Mouse (Mus musculus) urinary bladder, adult 2 months (tissue): ENCODE data around the gene Cacng3. TPM values are rescaled to one million over a fixed set of nuclear protein-coding genes. Genes with fewer than 3 reads are reported as not detected.
A peak's percentile ranks its signal among the peaks of the same experiment; 100 is the strongest.

ENCODE experiments used
- DNase-seq: peaks from one replicate; pipeline ENCODE4 v3.0.0; 2022; ENCODE audit warnings: low spot score
- polyA plus RNA-seq: library from polyadenylated mRNA; depleted of rRNA; stranded (reverse); fragments of >200 nt; gene quantifications from 2 replicates; pipeline ENCODE4 v1.2.3, GENCODE M21; 2012; rRNA removed

Gene Cacng3
- polyA plus RNA-seq = 0.01 and 0.03 TPM in 2 replicates

DNA sequence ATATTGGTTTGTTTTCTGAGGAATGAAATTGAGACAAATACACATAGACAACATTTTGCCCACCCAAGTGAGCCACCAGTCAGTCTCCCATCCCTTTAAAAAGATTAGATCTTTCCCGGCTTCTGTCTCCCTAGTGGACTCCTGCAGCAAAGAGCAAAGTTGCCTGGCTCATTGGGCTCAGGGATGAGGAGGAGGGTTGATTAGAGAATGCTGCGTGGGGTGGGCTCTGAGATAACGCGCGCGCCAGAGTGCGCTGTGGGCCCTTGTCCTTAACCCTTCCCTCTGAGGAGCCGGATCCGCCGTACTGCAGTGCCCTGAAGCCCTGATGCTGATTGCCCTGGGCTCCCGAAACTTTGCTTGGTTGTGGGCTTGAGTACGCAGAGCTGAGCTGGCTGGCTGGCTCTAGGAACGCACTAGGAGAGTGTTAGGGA lies at the start of gene Cacng3:
TSS of gene Cacng3 (plus strand) at position 51 of the 431 bp plus-strand sequence.
- DNase-seq = no peak

- DNase-seq = no peak
Measured at GRCm38 (mm10) chr7:122622125-122622774, 48.0 kb upstream of the Cacng3 start.

- no peak for DNase-seq
Measured at GRCm38 (mm10) chr7:122623753-122624152, 46.5 kb upstream of the Cacng3 start.

DNA sequence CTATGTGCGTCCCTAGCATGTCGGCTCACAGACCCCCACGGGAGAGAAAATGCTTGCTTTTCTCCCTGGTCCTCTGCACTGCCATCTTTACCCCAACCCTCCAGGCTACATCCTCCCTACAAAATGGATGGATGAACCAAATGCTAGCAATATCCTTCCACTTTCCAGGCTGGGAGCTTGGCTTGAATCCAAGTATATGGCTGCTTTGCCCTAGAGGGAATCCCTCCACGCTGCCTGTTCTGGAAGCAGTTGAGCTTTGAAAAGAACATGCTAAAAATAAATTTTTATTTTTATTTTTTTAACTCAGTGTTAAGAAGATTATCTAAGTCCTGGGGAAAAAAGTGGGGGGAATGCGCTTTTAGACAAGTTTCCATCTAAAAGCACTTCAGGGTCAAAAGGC lies 42.2 kb upstream of the Cacng3 start:
- DNase-seq = no peak

GRCm38 (mm10) chr7:122630386-122630785 lies 39.9 kb upstream of the Cacng3 start:
- no peak for DNase-seq

DNA sequence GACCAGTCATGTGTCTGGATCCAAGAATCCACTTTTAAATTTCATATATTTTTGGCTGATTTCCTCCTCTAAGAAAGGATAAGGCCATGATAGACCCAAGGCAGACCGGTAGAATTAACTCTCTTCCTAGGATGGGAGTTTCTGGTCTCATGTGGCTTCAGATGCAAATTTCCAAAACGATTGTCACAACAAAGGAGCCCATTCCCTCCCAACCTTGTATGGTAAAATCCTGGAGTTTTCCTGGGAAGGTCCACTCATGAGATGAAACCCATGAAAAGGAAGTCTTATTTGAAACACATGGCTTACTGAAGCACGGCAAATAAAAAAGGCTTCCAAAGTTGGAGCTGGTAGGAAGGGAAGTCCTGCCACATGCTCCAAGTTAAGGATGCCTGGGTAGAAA lies 39.1 kb upstream of the Cacng3 start:
- DNase-seq = no peak

DNA sequence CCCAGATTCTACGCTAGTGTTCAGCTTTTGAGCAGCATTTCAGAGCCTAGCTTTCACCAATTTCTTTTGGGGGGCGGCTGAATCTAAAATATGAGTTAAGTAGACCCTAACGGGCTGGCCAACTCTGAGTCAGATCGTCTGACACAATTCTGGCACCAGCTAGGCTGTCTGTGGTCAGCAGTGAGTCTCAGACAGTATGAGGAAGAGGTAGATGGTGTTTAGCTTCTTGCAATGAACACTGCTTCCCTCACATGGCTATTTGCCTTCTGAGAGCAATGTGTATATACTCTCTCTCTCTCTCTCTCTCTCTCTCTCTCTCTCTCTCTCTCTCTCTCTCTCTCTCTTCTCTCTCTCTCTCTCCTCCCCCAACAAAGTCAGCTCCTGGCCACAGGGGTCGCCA lies 37.3 kb upstream of the Cacng3 start:
- no peak for DNase-seq

DNA sequence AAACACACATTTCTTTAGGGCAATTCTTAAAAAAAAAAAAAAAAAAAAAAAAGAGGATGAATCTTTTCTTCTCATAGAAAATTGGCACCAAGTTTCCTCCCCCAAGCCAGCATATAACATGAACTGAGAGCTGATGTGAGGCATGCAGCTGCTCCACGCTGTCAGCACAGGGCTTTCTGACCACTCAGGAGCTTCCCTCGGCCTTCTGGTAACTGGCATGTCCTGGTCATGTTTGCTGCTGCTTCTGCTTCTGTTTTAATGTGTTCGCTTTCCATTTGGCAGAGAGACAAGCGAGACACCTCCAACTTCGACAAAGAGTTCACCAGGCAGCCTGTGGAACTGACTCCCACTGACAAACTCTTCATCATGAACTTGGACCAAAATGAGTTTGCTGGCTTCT lies 36.8 kb upstream of the Cacng3 start:
- no peak for DNase-seq

- DNase-seq = no peak
Measured at GRCm38 (mm10) chr7:122643676-122644075, 26.6 kb upstream of the Cacng3 start.

DNA sequence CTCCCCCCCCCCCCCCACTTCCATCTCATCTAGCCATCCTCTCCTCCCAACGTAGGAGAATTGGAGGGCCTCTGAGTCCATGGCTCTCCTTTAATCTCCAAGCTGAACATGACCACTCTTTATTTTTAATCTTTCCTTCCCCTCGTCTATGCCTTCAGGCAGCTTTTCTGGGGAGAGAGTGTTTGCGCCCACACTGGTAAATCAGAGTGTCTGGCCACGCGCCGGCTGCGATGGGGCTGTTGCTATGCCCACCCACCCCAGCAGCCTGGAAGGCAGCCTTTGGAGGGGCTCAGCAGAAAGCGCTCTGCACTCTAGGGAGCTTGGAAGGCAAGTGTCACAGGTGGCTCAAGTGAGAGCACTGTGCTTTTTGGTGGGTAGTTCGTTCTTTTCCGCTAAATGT lies 21.0 kb upstream of the Cacng3 start:
- DNase-seq = no peak

GRCm38 (mm10) chr7:122652523-122652922 lies 17.8 kb upstream of the Cacng3 start:
- no peak for DNase-seq

GRCm38 (mm10) chr7:122656671-122657070 lies 13.6 kb upstream of the Cacng3 start:
- DNase-seq = no peak

- DNase-seq = no peak
Measured at GRCm38 (mm10) chr7:122657423-122658126, 12.7 kb upstream of the Cacng3 start.

DNA sequence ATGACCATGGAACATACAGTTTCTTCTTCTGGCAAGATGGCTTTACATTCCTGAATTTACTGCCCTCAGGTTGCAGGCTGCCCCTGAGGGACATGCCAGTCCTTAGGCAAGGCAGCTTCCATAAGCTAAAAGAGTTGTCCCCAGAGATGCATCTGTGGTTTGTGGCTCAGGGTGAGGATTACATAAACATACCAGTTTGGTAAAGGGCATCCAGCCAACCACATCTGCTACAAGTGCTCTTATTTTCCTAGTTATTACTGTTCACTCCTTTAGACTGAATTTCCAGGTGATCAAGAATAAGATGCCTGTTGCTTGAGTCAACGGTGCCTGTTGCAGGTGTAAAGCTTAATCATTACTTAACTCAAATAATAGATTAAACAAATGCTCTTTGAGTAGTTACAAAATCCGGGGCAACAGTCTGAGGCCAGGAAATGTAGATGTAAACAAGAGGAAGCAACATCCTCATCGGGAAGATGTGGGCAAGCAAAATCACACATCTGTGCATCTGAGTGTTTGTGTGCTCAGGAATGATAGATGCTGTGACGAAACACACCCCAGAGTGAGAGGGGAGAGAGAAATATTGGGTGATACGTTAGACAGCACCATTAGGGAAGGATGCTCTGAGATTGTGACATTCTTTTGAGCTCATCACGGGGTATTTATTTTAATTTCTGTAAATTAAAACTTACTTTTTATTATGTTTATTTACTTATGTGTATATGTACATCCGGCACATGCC lies 4.8 kb upstream of the Cacng3 start:
- no peak for DNase-seq

DNA sequence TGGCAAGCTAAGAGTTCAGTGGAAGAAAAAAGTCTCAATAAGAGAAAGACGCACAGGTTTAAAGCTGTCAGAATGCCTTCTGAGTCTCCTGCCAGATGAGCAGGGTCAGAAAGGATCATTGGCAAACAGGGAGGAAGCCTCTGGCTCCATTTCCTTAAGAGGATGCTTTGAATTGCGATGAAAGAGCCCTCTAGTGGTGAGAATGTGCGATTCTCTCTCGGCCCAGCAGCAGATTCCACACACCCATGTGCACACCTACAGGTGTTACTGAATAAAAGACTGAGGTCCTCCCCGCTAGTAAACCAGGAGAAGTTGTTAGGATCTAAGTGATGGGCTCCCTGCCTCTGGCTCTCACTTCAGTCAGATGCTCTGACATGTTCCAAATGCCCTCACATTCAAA lies 2.4 kb upstream of the Cacng3 start:
- no peak for DNase-seq

GRCm38 (mm10) chr7:122670873-122671641 lies 765 bp downstream of the Cacng3 start:
- peak; percentile 50 for DNase-seq

- DNase-seq = no peak
Measured at GRCm38 (mm10) chr7:122672981-122673380, 2.7 kb downstream of the Cacng3 start.

GRCm38 (mm10) chr7:122675207-122675606 lies 4.9 kb downstream of the Cacng3 start:
- DNase-seq = no peak

GRCm38 (mm10) chr7:122701751-122702150 lies 31.5 kb downstream of the Cacng3 start:
- DNase-seq = no peak

GRCm38 (mm10) chr7:122702443-122702842 lies 32.2 kb downstream of the Cacng3 start:
- DNase-seq = no peak

- DNase-seq = no peak
Measured at GRCm38 (mm10) chr7:122706736-122707135, 36.4 kb downstream of the Cacng3 start.

DNA sequence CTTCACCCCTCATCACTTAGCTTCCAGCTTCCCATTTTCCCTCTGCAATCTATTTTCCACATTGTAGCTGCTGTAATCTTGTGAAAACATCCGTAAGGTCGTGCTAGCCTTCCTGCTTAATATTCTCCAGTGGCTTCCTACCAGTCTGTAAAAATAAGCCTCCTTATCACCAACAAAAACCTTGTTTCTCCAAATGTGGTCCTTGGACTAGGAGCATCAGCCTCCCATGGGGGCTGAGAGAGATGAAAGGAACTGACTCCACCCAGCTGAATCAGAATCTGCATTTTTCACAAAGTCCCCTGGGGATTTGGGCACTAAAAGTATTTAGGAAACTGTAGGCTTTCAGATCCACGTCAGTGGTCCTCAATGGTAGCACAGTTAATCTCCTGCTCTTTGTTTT lies 46.0 kb downstream of the Cacng3 start:
- DNase-seq = no peak
